In genomic region chr6:90706490-90706889, GRCm38 (mm10) we compare ENCODE assay signal across 9 mouse cellular contexts.
A peak's percentile ranks its signal among the peaks of the same experiment; 100 is the strongest.
DNase-seq lines count a peak whose midpoint lies in the region; TF ChIP-seq lines count a peak whose summit lies in the region.
"Had no signal": no experiment of that assay in that cellular context is flagged by ENCODE, and none has a peak within 500 bp of the region (broad histone marks: within the 10 kb centered on the region; RNA-seq: fewer than 3 reads in every experiment).

No protein-coding gene starts in this region.

- no peaks in the 10 kb centered on the region for H3K36me3 ChIP-seq in liver, adult 2 months (ENCODE audit: control insufficient read depth, insufficient read depth, low read length)
- no peaks in the 10 kb centered on the region for H3K36me3 ChIP-seq in hindbrain, embryonic 10.5 days

- no peak overlapping the region for H3K4me3 ChIP-seq in liver, adult 2 months (ENCODE audit: insufficient read depth, low read depth, low read length)
- H3K4me3 ChIP-seq in embryonic fibroblast, embryonic 13.5 days (ENCODE audit: insufficient read depth, low read length): no peak overlapping the region
- no peak overlapping the region for H3K4me3 ChIP-seq in hindbrain, embryonic 10.5 days

- no peak overlapping the region for H3K9ac ChIP-seq in liver, adult 2 months (ENCODE audit: low read depth, low read length)

- 17% methylated on average over 10 of the region's 10 CpGs for WGBS in liver, adult 2 months
- 87% methylated on average over 10 of the region's 10 CpGs for WGBS in hindbrain, embryonic 10.5 days

- no peaks in the 10 kb centered on the region for H3K9me3 ChIP-seq in hindbrain, embryonic 10.5 days

- no peaks in the 10 kb centered on the region for H3K27me3 ChIP-seq in liver, adult 2 months (ENCODE audit: control insufficient read depth, insufficient read depth, low read length)
- no peaks in the 10 kb centered on the region for H3K27me3 ChIP-seq in hindbrain, embryonic 10.5 days (ENCODE audit: insufficient read depth, poor library complexity, severe bottlenecking)
- H3K27me3 ChIP-seq: Patski had no signal

- TF ChIP-seq POLR2A in liver, adult 2 months (IDR thresholded peaks at IDR 0.05; ENCODE audit: extremely low read depth, insufficient read depth, low read length): no peak
- TF ChIP-seq POLR2A in embryonic fibroblast, embryonic 13.5 days (IDR thresholded peaks at IDR 0.05; ENCODE audit: low read depth, low read length): no peak

- peaks cover 65% of the 10 kb centered on the region for H3K4me1 ChIP-seq in liver, adult 2 months (ENCODE audit: control insufficient read depth, insufficient read depth, low read length)
- H3K4me1 ChIP-seq in embryonic fibroblast, embryonic 13.5 days (ENCODE audit: control insufficient read depth, insufficient read depth, low read length): peaks cover 22% of the 10 kb centered on the region
- peaks cover 87% of the 10 kb centered on the region for H3K4me1 ChIP-seq in hindbrain, embryonic 10.5 days (replicated peaks)

- peaks cover 52% of the 10 kb centered on the region for H3K79me2 ChIP-seq in liver, adult 2 months (ENCODE audit: control insufficient read depth, insufficient read depth, low read length)

- peak; percentile 83 for DNase-seq in liver, adult 2 months (ENCODE audit: extremely low read depth, low read depth, low spot score)
- no peak for DNase-seq in liver
- DNase-seq in hindbrain, embryonic 10.5 days (ENCODE audit: low spot score): no peak
- peak; percentile 60 for DNase-seq in lung, postnatal 10 days
- no peak for DNase-seq in thymus, postnatal 14 days
- DNase-seq in ovary, postnatal 14 days (ENCODE audit: low spot score): no peak
- no peak for DNase-seq in thymus, postnatal 0 days (ENCODE audit: low spot score)

- no peak for TF ChIP-seq CTCF in liver, adult 2 months (IDR thresholded peaks at IDR 0.05; ENCODE audit: low read depth, low read length)
- no peak for TF ChIP-seq CTCF in embryonic fibroblast, embryonic 13.5 days (IDR thresholded peaks at IDR 0.05; ENCODE audit: borderline replicate concordance, insufficient read depth, low read length)

- H3K27ac ChIP-seq in liver, adult 2 months (replicated peaks; ENCODE audit: insufficient read depth, low read depth, low read length): peak overlapping the region; percentile 34
- H3K27ac ChIP-seq in embryonic fibroblast, embryonic 13.5 days (ENCODE audit: insufficient read depth, low read length): peak overlapping the region; percentile 28; the same call in 1 of the 2 replicates
- H3K27ac ChIP-seq in hindbrain, embryonic 10.5 days: peak overlapping the region; percentile 46; the same call in 1 of the 2 replicates

Comparison
In these comparisons a context has a peak if more than half of its experiments do, and no peak if none do; other contexts are left out.
1. DNase-seq: peak in liver, adult 2 months (single experiment) and lung, postnatal 10 days (single experiment); none in liver (single experiment), hindbrain, embryonic 10.5 days (single experiment), thymus, postnatal 14 days (single experiment), ovary, postnatal 14 days (single experiment) and thymus, postnatal 0 days (single experiment).
2. Peak in every context shown above with its lines, with median percentiles within 50 percentile points of each other: H3K27ac ChIP-seq.